Mouse (Mus musculus) c-Kit-negative CD71-positive TER-119-positive erythroid progenitor cells, embryonic 14.5 days (primary cell): Measurements from ENCODE around the gene Hspb6.

Source experiments
- DNase-seq: peaks from one replicate; pipeline ENCODE4 v3.0.0-alpha.2; 2013; ENCODE audit warnings: low read depth, low spot score

The Hspb6 gene

DNA sequence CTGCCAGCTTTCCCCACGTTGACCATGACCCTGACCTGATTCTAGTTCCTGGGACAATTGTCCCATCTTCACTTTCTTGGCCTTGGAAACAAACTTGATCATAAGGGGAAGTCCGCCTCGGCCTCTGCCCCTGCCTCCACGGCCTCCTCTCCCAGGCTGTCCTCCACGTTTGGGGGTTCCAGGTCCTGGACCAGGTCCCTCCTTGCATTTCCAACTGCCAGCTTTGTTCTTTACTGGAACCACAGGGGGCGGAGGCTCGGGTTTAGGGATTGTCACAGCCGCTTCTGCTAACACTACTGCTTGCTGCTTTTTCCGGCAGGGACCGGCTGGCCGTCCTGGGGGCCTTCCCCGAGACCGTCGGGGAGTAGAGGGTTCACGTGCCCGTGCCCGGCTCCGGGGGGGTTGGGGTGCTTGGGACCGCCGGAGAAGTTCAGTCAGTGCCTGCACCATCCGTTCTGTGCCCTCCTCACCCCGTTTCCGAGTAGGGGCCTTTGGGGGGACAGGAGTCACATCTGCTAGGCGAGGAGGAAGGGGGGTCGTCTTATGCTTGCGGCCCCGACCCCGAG is 34.6 kb downstream of the Hspb6 start:
- no peak for DNase-seq

GRCm38 (mm10) chr7:30587842-30588667 is 36.1 kb downstream of the Hspb6 start:
- peak; percentile 36 for DNase-seq

- peak; percentile 88 for DNase-seq
Observed at GRCm38 (mm10) chr7:30588676-30589434, 36.9 kb downstream of the Hspb6 start, which contains the start of gene Kmt2b. TSS of gene Kmt2b (minus strand) at chr7:30588726.

- DNase-seq: peak; percentile 60
Observed at GRCm38 (mm10) chr7:30589435-30590301, 37.7 kb downstream of the Hspb6 start.

GRCm38 (mm10) chr7:30590927-30591604 is 39.1 kb downstream of the Hspb6 start:
- DNase-seq: no peak

DNA sequence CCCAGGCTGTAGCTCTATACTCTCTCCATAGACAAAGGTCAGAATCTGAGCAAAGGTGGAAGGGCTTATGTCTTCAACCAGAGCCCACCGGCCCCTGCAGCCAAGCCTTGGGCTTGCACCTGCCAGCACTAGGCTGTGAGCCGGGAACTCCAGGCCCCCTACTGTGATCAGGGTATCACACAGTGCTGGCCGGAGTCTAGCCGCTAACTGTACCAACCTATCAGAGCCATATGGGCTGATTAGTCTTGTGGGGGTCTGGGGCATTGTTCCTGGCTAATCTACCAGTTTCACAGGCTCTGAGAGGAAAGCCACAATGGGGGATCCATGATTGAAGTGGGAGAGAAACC is 39.6 kb downstream of the Hspb6 start:
- no peak for DNase-seq

- no peak for DNase-seq
Observed at GRCm38 (mm10) chr7:30592772-30593423, 40.9 kb downstream of the Hspb6 start.

DNA sequence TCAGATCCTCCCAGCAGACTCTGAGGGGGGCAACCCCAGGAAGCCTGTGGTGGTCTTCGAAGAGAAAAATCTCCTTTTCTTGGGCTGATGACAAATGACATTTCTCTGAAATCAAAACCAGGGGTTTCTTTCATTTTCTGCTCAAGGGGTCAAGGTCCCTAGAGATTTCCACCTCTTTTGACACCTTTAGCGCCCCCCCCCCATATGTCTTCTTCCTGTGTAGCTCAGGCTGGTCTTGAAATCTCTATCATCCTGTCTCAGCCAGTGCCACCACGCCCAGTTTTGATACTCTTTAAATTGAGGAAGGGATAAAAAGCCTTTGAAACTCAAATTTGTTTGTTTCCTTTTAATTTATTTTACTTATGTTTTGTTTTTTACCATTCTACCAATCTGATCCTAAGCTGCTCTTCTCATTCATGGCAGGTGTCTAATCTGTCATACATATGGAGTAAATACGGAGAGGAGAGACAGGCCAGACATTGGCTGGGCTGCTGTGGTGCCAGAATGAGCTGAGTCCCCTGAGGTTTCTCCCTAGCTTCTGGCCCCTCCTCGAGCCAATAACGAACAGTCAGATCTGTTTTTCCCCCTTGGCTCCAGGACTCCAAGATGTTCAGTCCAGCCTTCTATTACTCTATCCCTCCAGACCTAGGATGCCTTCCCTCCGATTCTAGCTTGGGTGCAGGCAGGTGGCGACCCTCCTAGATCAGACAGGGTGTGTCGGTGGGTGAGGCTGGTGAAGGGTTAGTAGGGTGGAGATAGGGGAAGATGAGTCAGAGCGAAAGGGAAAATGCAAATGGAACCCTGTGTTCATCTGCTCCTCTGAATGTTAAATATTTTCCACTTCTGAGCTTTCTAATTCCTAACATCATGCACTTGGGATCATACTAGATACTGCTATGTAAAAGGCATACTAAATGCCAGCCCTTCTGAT is 41.9 kb downstream of the Hspb6 start:
- no peak for DNase-seq

- no peak for DNase-seq
Observed at GRCm38 (mm10) chr7:30594510-30595024, 42.6 kb downstream of the Hspb6 start.

- DNase-seq: no peak
Observed at GRCm38 (mm10) chr7:30596093-30596492, 44.1 kb downstream of the Hspb6 start.

- no peak for DNase-seq
Observed at GRCm38 (mm10) chr7:30596811-30597210, 44.8 kb downstream of the Hspb6 start.

DNA sequence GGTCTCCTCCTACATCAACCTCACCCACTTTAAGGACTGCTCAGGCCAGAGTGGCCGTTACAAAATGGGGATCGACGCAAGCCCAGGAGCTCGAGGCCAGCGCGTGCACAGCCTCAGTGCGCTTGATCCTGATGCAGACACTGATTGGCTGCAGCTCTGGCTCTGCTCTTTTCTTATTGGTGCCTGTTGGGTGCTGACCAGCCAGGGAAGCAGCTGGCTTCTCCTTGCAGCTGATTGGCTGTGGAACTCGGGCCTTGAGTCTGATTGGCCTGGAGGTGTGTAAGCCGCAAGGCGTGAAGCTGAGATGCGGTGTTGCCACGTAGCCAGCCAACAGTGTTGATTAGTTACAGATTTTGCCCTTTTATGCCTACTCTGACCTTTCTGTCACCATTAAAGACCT is 46.8 kb downstream of the Hspb6 start, which contains the start of gene Zbtb32:
Zbtb32 (minus strand) TSS at position 124 of the 400 bp plus-strand sequence.
- no peak for DNase-seq

DNA sequence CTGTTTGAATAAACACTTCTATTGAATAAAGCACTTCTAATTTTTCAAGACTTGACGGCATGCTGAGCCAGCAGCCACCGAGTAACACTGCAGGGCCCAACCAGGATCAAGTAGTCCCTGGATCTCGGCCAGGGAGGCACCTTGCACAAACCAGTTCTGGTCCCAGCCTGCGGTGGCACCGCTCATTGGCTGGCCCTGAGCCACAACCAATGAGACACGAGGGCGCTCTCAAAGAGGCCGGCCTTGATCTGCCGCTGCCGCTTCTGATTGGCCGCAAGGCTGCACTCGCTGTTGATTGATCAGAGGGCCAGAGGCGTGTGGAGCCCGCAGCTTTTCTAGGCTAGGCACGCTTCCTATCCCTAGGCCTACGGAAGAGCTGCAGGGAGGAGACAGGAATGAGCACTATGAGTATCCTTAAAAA is 48.0 kb downstream of the Hspb6 start:
- peak; percentile 66 for DNase-seq

DNA sequence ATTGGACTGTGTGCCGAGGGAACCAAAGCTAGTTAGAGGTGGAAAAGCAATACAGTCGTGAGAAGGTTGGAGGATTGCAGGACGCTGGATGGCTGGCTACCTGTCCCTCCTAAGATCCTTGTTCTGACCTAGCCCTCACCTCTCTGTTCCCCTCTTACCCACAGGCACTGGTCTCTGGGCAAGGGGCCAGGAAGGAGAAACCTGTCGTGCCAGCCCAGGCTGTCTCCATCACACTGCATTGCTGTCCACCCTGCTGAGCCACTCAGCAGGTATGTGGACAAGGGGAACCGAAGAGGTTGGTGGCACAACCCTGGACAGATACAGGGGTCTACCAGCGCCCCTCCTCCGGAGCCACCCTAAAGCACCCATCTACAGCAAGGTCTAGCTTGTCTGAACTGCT is 48.7 kb downstream of the Hspb6 start:
- DNase-seq: no peak

DNA sequence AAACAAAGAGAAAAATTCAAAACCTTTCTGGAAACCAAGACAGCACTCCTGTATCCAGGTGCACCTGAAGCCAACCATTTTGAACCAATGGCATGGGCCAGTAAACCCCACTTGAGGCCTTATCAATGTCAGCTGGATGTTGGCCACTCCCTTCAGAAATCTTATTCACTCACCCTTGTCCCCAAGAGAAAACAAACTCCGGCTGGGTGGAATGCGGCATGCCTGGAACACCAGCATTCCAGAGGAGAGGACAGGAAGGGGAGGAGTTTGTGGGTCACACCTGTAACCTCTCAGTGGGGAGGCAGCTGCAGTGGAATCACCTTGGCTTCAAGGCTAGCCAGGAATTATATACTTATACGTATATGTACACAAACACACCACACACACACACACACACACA is 50.6 kb downstream of the Hspb6 start:
- DNase-seq: no peak

DNA sequence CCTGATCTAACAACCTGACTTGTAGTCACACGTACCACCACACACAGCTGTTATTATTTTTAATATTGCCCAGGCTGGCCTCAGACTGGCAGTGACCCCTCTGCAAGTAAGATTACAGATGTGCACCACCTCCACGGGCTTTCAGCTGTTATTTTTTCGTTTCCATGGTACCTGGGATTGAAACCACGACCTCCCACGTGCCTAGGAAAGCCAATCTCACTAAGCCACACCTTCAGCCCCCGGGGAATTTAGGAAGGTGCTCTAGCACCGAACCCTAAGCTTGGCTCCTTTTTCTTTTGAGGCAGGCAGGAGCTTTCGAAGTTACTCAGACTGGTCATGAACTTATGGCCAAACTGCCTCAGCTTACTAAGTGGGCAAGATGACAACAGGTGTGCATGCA is 52.4 kb downstream of the Hspb6 start:
- DNase-seq: no peak

DNA sequence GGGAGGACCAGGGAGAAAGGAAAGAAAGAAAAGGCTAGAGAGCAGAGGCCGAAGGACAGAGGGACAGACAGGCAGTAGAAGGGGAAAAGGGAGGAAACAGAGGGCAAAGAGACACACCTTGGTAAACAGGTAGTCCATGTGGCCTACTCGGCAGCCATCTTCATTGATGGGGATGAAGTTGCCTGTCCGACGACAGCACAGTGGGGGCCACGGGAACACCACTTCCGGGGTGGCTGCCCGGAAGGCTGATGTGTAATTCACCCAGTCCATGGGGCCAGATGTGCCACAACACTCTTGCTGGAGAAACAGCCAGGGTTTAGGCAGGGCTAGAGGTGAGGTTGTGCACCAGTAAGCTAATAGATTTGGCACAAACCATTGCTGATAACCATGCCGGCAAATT is 53.0 kb downstream of the Hspb6 start:
- no peak for DNase-seq
